1 mouse cellular context compared by ENCODE assay signal in the genomic region with DNA sequence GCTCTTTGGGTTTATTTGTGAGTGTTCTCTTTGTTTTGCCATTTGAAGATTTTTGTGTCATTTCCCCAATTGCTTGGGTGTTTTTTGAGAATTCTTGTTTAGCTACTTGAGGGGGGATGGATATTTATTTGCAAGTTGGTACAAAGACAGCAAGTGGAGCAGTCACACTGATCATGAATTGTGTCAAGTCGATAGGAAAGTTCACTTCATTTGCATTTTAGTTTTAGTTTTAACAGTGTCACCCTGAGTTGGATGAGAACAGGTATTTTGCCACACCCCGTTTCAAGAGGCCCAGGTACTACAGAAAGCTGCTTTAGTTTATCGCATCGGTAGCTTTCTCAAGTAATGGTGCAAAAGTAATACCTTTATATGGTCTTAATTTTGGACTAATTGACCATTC.
TF ChIP-seq lines count a peak whose summit lies in the region.

No protein-coding gene starts in this region.

TF ChIP-seq in CH12.LX, 34 proteins besides CTCF, POLR2A, EP300 and RAD21:
- TF ChIP-seq MYC (IDR thresholded peaks at IDR 0.05; ENCODE audit: low read depth, low read length): 0 out of 2 replicates have a peak, but pooled peaks have one; percentile 3
- no peak for TF ChIP-seq JUN (IDR thresholded peaks at IDR 0.05; ENCODE audit: insufficient read depth, low read depth, low read length)
- no peak for TF ChIP-seq RCOR1 (conservative IDR thresholded peaks at IDR 0.05; ENCODE audit: low read depth, low read length)
- TF ChIP-seq IRF4 (IDR thresholded peaks at IDR 0.05; ENCODE audit: low read depth, low read length): peak; percentile 43
- no peak for TF ChIP-seq TBP (conservative IDR thresholded peaks at IDR 0.05; ENCODE audit: low read depth, low read length)
- TF ChIP-seq MAZ (IDR thresholded peaks at IDR 0.05; ENCODE audit: low read depth, low read length): no peak
- no peak for TF ChIP-seq ZMIZ1 (IDR thresholded peaks at IDR 0.05; ENCODE audit: low read depth, low read length)
- TF ChIP-seq ZC3H11A (IDR thresholded peaks at IDR 0.05; ENCODE audit: low read depth, low read length): no peak
- TF ChIP-seq ELF1 (IDR thresholded peaks at IDR 0.05; ENCODE audit: low read depth, low read length): no peak
- no peak for TF ChIP-seq MAX (IDR thresholded peaks at IDR 0.05; ENCODE audit: low read length)
- TF ChIP-seq NRF1 (IDR thresholded peaks at IDR 0.05; ENCODE audit: low read depth, low read length): no peak
